Mouse (Mus musculus) neural tube, embryonic 14.5 days (tissue): ENCODE measurements around the gene Chd9. TPM values are rescaled to one million over a fixed set of nuclear protein-coding genes. Genes with fewer than 3 reads are reported as not detected.
"Not testable (repeated sequence)": the region's sequence is repeated elsewhere in the genome, so short reads cannot be mapped to it uniquely, and the experiment has no call there.

Experiments
- ATAC-seq: fragments of 200-750 bp; cut with Nextera tagmentation; 2 replicates; pipeline ENCODE4 v1.8.0; 2017; ENCODE audit warnings: low read depth, mild to moderate bottlenecking, moderate TSS enrichment, moderate library complexity
- H3K27ac ChIP-seq: fragments of 300-500 bp; sonication (generic); 2 replicates; pipeline ENCODE4 v1.5.1; 2014; ENCODE audit warnings: low read depth, mild to moderate bottlenecking, control low read depth, low read length, moderate library complexity, mixed read lengths
- H3K27me3 ChIP-seq: fragments of 300-500 bp; sonication (generic); 2 replicates; pipeline ENCODE4 v1.6.1; 2014; ENCODE audit warnings: low read length; ENCODE audit not compliant: control insufficient read depth, insufficient read depth
- H3K36me3 ChIP-seq: fragments of 300-500 bp; sonication (generic); 2 replicates; pipeline ENCODE4 v1.6.1; 2014; ENCODE audit warnings: low read length, mixed read lengths; ENCODE audit not compliant: control insufficient read depth, insufficient read depth
- H3K4me1 ChIP-seq: fragments of 300-500 bp; sonication (generic); 2 replicates; pipeline ENCODE4 v1.6.1; 2014; ENCODE audit warnings: low read length; ENCODE audit not compliant: control insufficient read depth, insufficient read depth
- H3K4me2 ChIP-seq: fragments of 300-500 bp; sonication (generic); 2 replicates; pipeline ENCODE4 v1.6.1; 2014; ENCODE audit warnings: mild to moderate bottlenecking, low read depth, low read length, control low read depth
- H3K4me3 ChIP-seq: fragments of 300-500 bp; sonication (generic); 2 replicates; pipeline ENCODE4 v1.5.1; 2014; ENCODE audit warnings: low read depth, low read length, control low read depth, mixed read lengths
- H3K9ac ChIP-seq: fragments of 300-500 bp; sonication (generic); replicated peaks from 2 replicates; pipeline ENCODE4 v1.6.1; 2014; ENCODE audit warnings: low read depth, mild to moderate bottlenecking, control low read depth, low read length, mixed read lengths
- H3K9me3 ChIP-seq: fragments of 300-500 bp; sonication (generic); 2 replicates; pipeline ENCODE4 v1.6.1; 2016; ENCODE audit warnings: low read length; ENCODE audit not compliant: control insufficient read depth
- WGBS: fragments of 180-500 bp; shearing (Covaris S2); extraction: QIAGEN DNeasy Blood & Tissue Kit; methylation state at CpG from one replicate; pipeline ENCODE4 v1.1.7; 2014; 5-methylcytosine and 5-hydroxymethylcytosine counted together
- polyA plus RNA-seq: library from polyadenylated mRNA; unstranded; fragments of >200 nt; fragmentation: Nextera tagmentation; extraction: Ambion mirVana; gene quantifications from 2 replicates; pipeline ENCODE4 v1.2.1, GENCODE M21; 2014

Gene Chd9
- polyA plus RNA-seq, 1 experiment from 2014 or later: 112 TPM

DNA sequence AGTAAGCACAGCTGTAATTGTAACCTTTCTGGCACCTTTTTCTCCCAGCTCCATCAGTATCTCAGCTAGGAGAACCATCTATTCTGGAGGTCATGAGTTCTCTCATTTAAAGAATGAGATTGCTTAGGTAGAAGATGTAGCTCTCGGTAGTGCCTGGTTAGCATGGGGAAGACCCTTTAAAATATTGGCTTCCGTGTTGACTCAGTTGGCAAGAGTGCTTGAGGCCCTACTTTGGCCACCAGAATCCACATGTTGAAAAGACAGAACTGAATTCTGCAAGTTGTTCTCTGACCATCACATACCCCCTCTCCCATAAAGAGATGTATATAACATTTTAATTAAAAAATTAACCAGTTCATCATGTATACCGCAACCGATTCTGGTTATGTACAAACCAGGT lies 78.8 kb downstream of the Chd9 start:
- H3K27ac ChIP-seq: no peak overlapping the region
- no peak overlapping the region for H3K4me2 ChIP-seq
- no peak overlapping the region for H3K4me3 ChIP-seq
- no peaks in the 10 kb centered on the region for H3K36me3 ChIP-seq
- no peaks in the 10 kb centered on the region for H3K9me3 ChIP-seq
- H3K9ac ChIP-seq: no peak overlapping the region
- H3K4me1 ChIP-seq: no peaks in the 10 kb centered on the region
- WGBS: 96% methylated on average over 4 of the region's 4 CpGs
- no peaks in the 10 kb centered on the region for H3K27me3 ChIP-seq
- no peak for ATAC-seq

DNA sequence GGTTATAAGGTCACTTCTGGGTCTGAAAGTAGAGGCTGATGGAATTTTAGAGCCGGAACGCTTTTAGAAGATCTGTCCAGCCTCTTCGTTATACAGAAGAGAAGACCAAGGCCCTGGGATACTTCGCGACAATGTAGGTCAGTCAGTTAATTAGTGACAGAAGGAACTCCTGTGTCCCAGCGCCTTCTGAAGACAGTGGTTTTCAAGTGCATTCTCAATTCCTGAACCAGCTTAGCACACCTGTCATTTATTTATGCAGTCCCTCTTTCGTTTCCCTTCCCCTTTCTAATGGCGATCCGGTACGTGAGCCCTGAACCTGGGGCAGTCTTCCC lies 79.3 kb downstream of the Chd9 start:
- Histone ChIP-seq H3K9ac (peak overlapping the region; percentile 86), H3K36me3 (no peaks in the 10 kb centered on the region), H3K9me3 (no peaks in the 10 kb centered on the region), H3K4me3 (peak overlapping the region; percentile 77), H3K4me2 (peak overlapping the region; percentile 93), H3K27ac (peak overlapping the region; percentile 85), H3K27me3 (no peaks in the 10 kb centered on the region), H3K4me1 (no peaks in the 10 kb centered on the region)
- 24% methylated on average over 10 of the region's 10 CpGs for WGBS
- peak; percentile 3; the same call in 1 of the 2 replicates for ATAC-seq

GRCm38 (mm10) chr8:90907848-90908551 lies 79.8 kb downstream of the Chd9 start:
- Histone ChIP-seq H3K4me1 (no peaks in the 10 kb centered on the region), H3K27ac (peak overlapping the region; percentile 85)
- under 1% methylated on average over 74 of the region's 89 CpGs for WGBS

DNA sequence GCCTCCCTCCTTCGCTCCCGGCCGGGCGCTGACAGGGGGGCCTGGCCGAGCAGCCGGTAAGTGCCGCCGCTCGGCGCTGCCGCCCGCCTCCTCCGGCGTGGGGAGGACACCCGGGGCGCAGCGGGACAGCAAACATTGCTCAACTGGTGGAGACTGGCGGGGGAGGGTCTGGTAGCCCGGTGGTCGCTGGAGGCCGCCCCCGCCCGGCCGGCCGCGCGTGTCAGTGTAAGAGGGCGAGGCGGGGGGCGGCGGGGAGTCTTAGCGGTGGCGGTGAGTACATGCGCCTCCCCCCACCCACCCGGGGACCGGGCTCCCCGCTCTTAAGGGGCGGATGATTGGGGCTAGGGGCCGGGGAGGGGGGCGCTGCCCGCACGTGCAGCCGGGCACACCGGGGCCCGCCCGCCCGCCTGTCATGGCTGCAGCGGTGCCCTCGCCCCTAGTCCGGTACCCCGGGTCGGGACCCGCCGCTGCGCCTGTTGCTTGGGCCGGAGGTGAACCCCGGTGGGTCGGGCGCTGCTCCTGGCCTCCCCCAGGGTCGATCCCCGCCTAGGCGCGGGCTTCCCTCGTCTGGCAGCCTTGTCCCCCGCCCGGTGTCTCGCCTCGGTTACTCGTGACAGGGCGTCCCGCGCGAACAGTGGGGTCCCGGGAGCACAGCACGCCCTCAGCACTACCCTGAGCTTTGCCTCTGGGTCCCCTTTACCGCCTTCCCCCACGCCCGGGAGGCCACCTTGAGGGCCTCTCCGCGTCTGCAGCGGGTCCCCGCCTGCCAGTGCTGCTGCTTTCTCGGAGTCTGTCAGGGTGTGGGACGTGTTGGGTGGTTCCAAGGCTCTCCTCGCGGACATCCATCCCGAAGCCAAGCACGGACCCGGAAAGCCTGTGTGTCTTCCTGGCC lies 80.7 kb downstream of the Chd9 start:
- H3K4me3 ChIP-seq: peak overlapping the region; percentile 77
- H3K27ac ChIP-seq: peak overlapping the region; percentile 85
- no peaks in the 10 kb centered on the region for H3K36me3 ChIP-seq
- H3K27me3 ChIP-seq: no peaks in the 10 kb centered on the region
- peak overlapping the region; percentile 93 for H3K4me2 ChIP-seq
- H3K9me3 ChIP-seq: no peaks in the 10 kb centered on the region
- no peaks in the 10 kb centered on the region for H3K4me1 ChIP-seq
- peak overlapping the region; percentile 86 for H3K9ac ChIP-seq
- peak; percentile 62 for ATAC-seq
- 0% methylated on average over 64 of the region's 89 CpGs for WGBS

More at GRCm38 (mm10) chr8:90907848-90908551, 79.8 kb downstream of the Chd9 start:
- no peaks in the 10 kb centered on the region for H3K36me3 ChIP-seq
- H3K9me3 ChIP-seq: no peaks in the 10 kb centered on the region
- H3K4me3 ChIP-seq: peak overlapping the region; percentile 77
- ATAC-seq: peak; percentile 95
- peak overlapping the region; percentile 86 for H3K9ac ChIP-seq
- no peaks in the 10 kb centered on the region for H3K27me3 ChIP-seq
- H3K4me2 ChIP-seq: peak overlapping the region; percentile 93

- Histone ChIP-seq H3K27me3 (no peaks in the 10 kb centered on the region), H3K9me3 (no peaks in the 10 kb centered on the region), H3K36me3 (no peaks in the 10 kb centered on the region), H3K27ac (no peak overlapping the region), H3K4me2 (no peak overlapping the region), H3K4me3 (no peak overlapping the region), H3K9ac (no peak overlapping the region), H3K4me1 (no peaks in the 10 kb centered on the region)
- WGBS: 85% methylated on average over 3 of the region's 3 CpGs
- no peak for ATAC-seq
Measured at GRCm38 (mm10) chr8:90923158-90923905, 95.2 kb downstream of the Chd9 start.

DNA sequence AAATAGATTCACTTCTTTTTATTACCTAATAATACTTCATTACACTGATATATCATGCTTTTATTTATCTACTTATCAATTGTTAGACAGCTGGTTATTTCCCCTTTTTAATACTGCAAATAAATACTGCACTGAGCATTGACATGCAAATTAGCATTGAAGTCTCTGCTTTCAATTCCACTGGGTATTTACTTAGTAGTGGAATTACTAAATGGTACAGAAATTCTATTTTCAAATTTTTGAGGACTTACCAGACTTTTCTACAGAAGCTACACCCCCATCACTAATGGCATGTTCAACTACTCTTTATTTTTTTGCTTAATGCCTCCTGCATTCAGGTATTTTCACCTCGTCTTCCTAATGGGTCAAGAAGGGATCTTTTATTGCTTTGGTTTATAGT lies 100.3 kb downstream of the Chd9 start:
- Histone ChIP-seq H3K9ac (no peak overlapping the region), H3K9me3 (no peaks in the 10 kb centered on the region), H3K27me3 (no peaks in the 10 kb centered on the region), H3K4me2 (no peak overlapping the region), H3K4me1 (no peaks in the 10 kb centered on the region), H3K4me3 (no peak overlapping the region), H3K27ac (no peak overlapping the region), H3K36me3 (peaks cover 3% of the 10 kb centered on the region; the same call in 1 of the 2 replicates)
- no peak for ATAC-seq
- 44% methylated on average over 1 of the region's 1 CpGs for WGBS

DNA sequence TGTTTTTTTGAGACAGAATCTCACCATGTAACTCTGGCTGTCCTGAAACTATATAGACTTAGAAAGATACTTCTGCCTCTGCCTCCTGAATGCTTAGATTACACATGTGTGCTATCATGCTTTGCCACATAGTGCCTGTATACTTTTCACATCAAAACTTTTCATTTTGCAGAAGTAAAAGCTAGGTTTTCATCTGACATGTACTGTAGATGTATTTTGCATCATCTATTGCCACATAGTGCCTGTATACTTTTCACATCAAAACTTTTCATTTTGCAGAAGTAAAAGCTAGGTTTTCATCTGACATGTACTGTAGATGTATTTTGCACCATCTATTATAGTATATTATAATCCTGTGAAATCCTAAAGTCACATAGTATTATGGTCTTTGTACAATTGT lies 102.0 kb downstream of the Chd9 start:
- H3K9me3 ChIP-seq, H3K4me1 ChIP-seq, H3K4me2 ChIP-seq, ATAC-seq, H3K27ac ChIP-seq, H3K4me3 ChIP-seq, H3K9ac ChIP-seq, H3K36me3 ChIP-seq, H3K27me3 ChIP-seq: not testable (repeated sequence)

DNA sequence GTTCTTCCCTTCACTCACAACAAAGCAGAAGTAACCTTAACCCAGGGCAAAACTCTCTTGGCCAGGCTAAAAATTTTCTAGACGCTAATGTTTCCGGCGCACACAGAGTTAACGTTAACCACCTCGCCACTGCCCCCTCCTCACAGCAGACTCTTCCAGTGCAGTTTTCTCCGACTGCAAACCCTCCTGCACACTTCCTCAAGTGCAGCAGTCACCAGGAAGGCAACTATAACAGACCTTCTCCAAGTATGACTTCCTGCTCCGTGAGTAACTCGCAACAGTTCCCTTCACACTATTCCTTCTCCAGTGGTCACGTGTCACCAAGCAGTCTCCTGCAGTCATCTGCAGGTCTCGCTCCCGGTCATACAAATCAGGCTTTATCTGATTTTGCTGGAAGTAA lies 104.8 kb downstream of the Chd9 start:
- peaks cover 7% of the 10 kb centered on the region; the same call in 1 of the 2 replicates for H3K36me3 ChIP-seq
- no peak overlapping the region for H3K27ac ChIP-seq
- 70% methylated on average over 11 of the region's 11 CpGs for WGBS
- no peak overlapping the region for H3K9ac ChIP-seq
- H3K9me3 ChIP-seq: no peaks in the 10 kb centered on the region
- no peaks in the 10 kb centered on the region for H3K27me3 ChIP-seq
- no peak overlapping the region for H3K4me3 ChIP-seq
- H3K4me1 ChIP-seq: no peaks in the 10 kb centered on the region
- H3K4me2 ChIP-seq: no peak overlapping the region
- ATAC-seq: no peak
